Mouse (Mus musculus) 416B (cell line): ENCODE data around the gene Gpn1.

Experiments
- DNase-seq: peaks from one replicate; pipeline ENCODE4 v3.0.0; 2011; ENCODE audit warnings: low read depth

Gene Gpn1

DNA sequence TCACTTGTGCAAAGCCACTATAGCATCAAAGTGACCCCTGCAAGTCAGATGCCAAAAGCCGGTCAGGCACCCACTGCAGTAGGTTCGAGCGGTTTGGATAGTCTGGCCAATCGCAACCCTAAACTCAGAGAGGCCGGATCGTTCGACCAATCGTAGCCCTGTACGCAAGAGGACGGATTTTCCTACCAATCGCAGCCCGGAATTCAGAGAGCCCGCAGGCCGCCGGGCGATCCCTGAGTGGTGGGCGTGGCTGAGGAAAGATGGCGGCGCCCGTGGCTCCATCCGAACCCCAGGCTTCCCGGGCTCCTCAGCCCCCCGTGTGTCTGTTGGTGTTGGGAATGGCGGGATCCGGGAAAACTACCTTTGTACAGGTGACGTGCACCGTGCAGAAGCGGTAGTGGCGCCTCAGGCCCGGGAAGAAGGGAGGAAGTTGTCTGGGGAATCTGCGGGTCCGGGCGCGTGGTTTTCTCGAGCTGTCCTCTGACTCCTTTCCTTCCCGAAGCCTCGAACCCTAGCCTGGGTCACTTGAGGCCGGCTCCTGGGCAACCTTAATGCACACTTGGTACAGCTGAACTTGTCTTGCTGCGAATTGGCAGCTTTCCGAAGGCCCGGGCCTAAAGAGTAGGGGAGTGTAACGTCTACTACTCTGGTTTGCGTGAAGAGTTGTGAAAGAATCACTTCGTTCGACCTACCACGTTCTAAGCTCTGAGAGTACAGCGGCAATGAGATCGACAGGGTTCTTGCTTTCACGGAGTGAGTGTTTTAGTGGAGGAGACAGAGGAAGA is at the start of gene Gpn1:
TSS of gene Gpn1 (plus strand) at position 229 of the 785 bp plus-strand sequence.
- peak; percentile 94 for DNase-seq

DNA sequence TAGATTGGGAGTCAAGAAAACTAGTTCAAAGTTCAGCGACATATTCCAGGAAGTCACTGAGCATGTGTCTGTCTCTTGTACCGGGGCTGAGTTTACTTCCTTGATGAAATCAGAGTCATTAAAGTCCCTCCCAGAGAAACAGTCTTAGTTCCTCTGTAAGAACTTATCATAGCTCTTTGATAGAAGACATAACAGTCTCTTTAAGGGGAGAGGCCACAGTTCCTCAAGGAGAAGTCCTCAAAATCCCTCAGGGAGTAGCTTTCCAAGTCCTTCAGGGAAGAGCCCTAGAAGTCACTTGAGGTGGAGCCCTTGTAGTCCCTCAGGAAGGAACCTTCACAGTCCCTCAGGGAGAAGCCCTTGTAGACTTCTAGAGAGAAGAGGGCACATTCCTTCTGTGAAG is 43.2 kb upstream of the Gpn1 start:
- peak; percentile 43 for DNase-seq

DNA sequence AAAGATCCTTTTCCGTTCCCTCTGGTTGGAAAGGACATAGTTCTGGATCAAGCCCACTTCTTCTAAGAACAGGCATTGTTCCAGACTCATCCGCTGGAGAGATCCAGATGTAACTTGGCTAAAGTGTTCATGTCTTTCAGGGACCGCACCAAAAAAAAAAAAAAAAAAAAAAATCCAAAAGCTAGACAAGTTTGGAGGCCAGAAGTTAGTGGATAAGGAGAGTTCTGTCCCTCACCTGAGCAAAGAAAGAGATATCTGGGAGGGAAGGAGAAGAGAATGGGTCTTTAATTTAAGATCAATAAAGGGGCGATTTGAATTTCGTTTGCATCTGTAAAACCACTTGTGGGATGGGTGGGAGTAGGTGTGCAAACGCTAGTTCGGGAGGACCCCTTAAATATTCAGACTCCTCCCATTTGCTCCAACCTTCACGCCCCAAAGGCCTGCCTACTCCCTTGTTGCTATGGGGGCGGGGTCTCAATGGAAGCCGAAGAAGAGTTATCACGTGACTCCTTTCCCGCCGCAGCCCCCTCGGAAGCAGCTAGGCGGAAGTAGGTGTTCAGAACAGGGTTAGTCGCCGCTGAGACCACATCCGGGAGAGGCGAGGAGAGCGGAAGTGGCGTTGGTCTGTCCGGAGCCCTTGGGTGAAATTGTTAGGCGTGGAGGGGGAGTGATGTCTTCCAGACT is 42.5 kb upstream of the Gpn1 start, which contains the start of gene Zfp512:
TSS of gene Zfp512 (plus strand) at position 554 of the 684 bp plus-strand sequence.
- DNase-seq = peak; percentile 99

- DNase-seq = no peak
These were observed 42.0 kb upstream of the Gpn1 start for GRCm38 (mm10) chr5:31452562-31452878.

GRCm38 (mm10) chr5:31452886-31453410 is 41.6 kb upstream of the Gpn1 start:
- peak; percentile 27 for DNase-seq

- DNase-seq = peak; percentile 40
These were observed 26.7 kb upstream of the Gpn1 start for GRCm38 (mm10) chr5:31467798-31468197.

DNA sequence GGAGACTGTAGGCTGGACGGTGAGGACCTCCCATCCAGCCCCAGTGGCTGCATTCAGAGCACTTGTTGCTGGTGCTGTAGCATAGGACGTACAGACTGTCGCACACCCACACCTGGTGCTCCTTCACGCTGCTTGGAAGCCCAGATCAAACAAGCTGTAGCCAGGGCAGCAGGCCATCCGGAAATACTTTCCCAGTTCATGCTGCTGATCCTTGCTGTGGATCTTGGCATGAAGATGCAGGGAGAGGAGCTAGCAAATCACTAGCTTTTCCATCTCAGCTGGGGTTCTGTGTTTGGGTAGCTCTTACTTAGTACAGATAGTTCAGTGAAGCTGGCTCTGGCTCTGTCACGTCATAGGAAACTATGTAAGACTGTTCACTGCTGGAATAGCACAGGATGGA is 24.8 kb upstream of the Gpn1 start:
- DNase-seq = no peak

GRCm38 (mm10) chr5:31470334-31470733 is 24.2 kb upstream of the Gpn1 start:
- peak; percentile 67 for DNase-seq

DNA sequence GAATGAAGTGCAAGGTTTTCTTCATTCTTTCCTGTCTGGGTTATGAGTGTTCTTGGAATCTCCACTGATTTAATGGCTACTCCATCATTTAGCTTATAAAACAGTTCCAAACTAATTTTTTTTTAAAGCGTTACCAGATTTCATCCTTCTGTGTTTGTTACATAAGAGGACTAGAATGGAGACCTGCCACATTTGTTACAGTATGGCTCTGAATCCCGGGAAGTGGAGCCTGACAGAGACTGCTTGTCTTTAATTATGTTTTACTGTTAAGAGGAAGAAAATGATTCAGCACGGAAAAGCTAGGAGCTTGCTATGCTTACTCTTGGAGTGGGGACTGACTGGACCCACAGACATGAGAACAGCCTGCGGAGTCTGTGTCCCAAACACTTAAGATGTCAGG is 14.0 kb upstream of the Gpn1 start:
- no peak for DNase-seq

DNA sequence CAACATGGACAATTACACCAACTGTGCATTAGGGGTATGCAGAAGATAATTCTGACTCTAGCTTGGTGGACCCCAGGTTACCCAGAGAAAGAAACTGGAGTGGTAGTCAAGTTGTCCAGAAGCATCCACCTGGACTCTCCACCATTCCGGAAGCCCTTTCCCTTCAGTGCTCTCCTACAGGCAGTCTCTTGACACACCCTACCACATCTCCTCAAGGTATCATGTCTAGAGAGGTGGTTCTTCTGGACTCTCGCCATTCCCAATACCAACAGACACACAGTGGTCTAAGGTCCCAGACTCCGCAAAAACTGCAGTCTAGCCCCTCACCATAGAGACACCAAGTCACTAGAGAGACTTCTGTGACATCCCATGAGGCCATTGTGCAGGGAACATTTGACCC is 9.1 kb upstream of the Gpn1 start, which contains the start of gene 4930548H24Rik:
TSS of gene 4930548H24Rik (plus strand) at position 301 of the 400 bp plus-strand sequence.
- DNase-seq = no peak

DNA sequence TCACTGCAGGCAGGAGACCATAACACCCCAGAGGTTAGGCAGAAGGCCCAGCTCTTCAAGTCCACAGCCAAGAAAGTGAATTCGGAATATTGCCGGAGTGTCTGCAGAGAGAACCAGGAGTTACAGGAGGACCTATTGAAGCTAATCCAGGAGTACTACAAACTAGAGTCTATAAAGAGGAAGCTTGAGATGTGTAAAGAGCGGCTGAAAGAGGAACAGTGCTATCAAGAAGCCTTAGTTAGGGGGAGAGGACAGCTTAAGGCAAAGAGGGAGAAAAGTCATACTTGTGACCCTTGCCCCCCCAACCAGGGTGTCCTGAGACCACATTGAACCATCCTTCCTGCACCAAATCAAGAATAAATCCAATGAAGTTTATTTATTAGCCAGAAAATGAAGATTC is 6.7 kb upstream of the Gpn1 start:
- DNase-seq = no peak

GRCm38 (mm10) chr5:31489116-31489769 is 5.3 kb upstream of the Gpn1 start:
- no peak for DNase-seq

DNA sequence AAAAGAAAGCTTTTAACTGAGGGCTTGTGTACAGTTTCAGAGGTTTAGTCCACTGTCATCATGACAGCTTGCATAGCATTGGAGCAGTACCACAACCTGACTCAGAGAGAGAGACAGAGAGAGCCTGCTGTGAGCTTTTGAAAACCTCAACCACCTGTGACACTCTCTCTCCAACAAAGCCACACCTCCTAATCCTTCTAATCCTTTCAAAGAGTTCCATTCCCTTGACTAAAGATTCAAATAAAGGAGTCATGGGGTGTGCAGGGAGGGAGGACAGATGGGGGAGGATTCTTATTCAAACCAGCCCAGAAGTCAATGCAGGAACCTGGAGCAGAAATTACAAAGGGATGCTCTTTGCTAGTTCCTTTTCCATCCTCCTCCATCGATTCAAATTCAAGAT is 2.5 kb upstream of the Gpn1 start:
- DNase-seq = no peak

DNA sequence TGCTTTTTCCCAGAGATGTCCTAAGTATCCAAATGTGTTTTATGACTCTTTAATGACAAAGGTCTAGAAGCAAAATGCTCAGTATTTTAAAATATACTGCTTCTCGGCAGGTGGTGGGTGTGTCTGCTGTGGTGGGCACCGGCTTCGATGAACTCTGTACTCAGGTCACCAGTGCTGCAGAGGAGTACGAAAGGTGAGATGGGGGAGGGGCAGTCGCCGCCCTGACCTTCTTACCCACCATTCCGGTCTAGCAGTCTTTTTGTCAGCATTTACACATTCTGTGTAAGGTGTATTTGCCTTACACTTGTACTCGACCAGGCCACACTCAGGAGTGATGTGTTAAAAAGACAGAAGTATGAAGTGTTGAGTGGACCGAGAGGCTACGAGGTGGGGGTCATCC is 10.3 kb downstream of the Gpn1 start:
- no peak for DNase-seq

- peak; percentile 39 for DNase-seq
These were observed 17.9 kb downstream of the Gpn1 start for GRCm38 (mm10) chr5:31512481-31512880.

GRCm38 (mm10) chr5:31520556-31520955 is 26.0 kb downstream of the Gpn1 start:
- no peak for DNase-seq

DNA sequence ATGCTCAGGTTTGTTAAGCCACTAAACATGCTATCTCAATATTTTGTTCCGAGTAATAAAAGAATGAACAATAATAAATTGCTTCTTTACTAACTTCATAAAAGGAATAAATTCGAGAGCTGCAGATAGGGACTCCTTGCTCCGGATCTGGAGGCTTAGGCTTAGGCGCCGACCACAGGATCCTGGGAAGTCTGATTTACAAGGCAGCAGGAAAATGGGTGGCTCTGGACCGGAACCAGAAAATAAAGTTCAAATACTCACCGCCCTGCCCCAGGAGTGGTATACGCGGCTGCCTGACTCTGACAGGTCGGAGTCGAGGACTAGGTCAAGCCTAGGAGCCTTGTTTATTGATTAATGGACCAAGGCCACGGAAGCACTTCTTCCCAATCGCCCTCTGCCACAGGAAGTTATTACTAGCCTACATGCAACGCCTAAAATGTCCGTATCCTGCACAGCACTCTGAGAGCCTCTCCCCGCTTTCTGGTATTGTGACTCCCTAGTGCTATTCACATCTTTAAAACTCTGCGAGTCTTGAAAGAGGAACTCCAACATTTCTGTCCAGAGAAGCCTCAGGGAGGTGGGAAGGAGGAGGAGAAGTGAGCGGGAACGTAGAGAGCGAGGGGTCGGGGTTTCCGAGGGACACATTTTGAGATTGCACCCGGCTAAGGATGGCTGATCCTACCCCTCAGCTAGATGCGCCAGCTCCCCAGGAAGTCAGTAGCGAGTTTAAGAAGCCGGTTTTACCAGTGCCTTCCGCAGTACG is 32.0 kb downstream of the Gpn1 start, which contains the start of gene Slc4a1ap:
TSS of gene Slc4a1ap (plus strand) at position 642 of the 763 bp plus-strand sequence.
- DNase-seq = peak; percentile 91

GRCm38 (mm10) chr5:31527117-31527680 is 32.7 kb downstream of the Gpn1 start:
- peak; percentile 10 for DNase-seq

- DNase-seq = peak; percentile 10
These were observed 33.2 kb downstream of the Gpn1 start, which contains the start of gene Supt7l for GRCm38 (mm10) chr5:31527707-31528106. Gene Supt7l, minus strand, starts transcription at chr5:31527807.

- peak; percentile 71 for DNase-seq
These were observed 34.0 kb downstream of the Gpn1 start for GRCm38 (mm10) chr5:31528560-31528959.

DNA sequence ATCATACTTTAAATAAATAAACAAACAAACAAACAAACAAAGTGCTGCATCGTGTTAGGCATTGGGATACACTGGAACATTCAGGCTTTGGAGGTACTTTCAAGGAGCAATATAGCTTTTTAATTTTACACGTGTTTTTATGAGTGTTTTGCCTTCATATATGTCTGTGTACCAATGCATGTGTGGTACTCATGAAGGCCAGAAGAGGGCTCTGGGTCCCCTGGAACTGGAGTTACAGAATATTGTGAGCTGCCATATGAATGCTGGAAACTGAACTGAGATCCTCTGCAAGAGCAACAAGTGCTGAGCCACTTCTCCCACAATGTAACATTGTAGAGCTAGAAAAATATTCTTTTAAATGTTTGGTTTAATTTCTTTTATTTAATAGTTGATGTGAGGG is 40.7 kb downstream of the Gpn1 start:
- peak; percentile 36 for DNase-seq
